Mouse (Mus musculus): ENCODE data around the gene Appl2.

- TF ChIP-seq TAL1 (IDR thresholded peaks at IDR 0.05; ENCODE audit: low read length) (no peak), GATA1 (IDR thresholded peaks at IDR 0.05; ENCODE audit: low read length) (no peak)
Observed at GRCm38 (mm10) chr10:83688215-83688614, 39.7 kb upstream of the Appl2 start.
